Mouse (Mus musculus): ENCODE results near the gene Cfap58. TPM values are rescaled to one million over a fixed set of nuclear protein-coding genes. Genes with fewer than 3 reads are reported as not detected.

Cfap58 gene
- total RNA-seq, 2 experiments from 2014 or later = 0.08 to 0.14 TPM

DNA sequence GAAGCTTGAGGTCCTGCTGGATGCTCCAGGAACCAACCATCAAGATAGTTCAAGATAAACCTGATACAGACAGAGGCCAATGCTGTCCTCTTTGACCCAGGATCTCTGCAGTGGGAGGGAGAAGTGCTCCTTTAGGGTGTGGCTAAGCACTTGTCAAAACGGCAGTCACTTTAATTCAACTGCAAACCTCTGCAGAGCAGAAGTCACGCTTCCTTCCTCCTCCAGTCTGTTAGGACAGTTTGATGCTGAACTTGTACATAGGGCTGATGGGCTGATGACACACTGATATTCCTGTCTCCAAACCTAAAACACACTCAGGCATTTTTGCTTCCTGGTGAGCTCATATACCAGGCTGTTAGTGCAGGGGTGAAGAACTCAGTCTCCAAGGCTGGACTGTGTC lies 125.8 kb downstream of the Cfap58 start:
- DNase-seq (ENCODE audit: low spot score in 2 of 2) = no peak

DNA sequence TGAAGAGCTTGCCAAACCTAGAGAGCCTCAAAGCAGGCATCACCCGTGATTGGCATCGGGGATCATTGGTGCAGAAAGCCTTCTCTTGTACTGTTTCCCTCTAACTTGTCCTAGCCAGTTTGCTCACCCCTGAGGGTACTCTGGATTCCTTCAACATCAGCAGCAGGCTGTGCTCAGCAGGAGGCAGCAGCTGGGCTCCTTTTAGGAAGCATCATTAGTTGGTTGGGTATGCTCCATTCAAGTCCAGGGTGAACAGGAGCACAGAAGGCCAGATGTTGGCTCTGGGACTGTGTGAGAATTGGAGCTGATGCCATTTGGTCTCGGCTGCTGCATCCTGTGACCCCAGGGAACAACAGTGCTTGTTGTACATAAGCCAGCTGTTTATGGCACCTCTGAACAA lies 142.2 kb downstream of the Cfap58 start:
- no peak for DNase-seq (ENCODE audit: low spot score in 2 of 2)

DNA sequence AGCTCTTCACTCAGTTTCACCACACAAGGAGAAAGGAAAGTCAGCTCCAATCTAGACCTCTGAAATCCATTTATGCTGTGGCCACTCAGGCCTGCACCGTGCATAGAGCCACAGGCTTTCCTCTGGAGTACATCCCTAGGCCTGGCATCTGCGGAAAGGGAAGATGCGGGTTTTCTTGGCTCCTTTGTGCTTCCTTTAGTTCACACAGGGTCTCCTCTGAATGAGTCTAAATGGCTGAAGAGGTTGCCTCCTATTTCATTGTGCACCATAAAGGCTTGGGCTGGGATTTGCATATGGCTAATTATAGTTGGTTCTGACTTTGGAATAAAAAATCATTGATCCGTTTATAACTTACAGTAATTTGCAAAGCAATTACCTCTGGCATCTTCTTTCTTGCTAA lies 144.0 kb downstream of the Cfap58 start:
- DNase-seq (ENCODE audit: low spot score in 2 of 2) = no peak

Small RNA genes lying within 50 kb of the gene (microRNA-seq; reads per million reads assigned to microRNA genes)
- gene Gm22240 = not detected

Other genes with a start within 250 kb of the Cfap58 start
- under 1 TPM; 0.20 to 0.22 TPM for gene Col17a1, start 245.6 kb upstream of the Cfap58 start, total RNA-seq (2021)
- gene Sfr1, start 206.0 kb upstream of the Cfap58 start, total RNA-seq (2021) = 100 to 1,000 TPM; 102 to 112 TPM
- 100 to 1,000 TPM; 121 to 129 TPM for gene Gsto1, start 82.7 kb upstream of the Cfap58 start, total RNA-seq (2021)
- gene Gsto2, start 72.1 kb upstream of the Cfap58 start, total RNA-seq (2021) = 1 to 10 TPM; 1.0 to 2.5 TPM
- under 1 TPM; 0.22 to 0.31 TPM for gene Cfap43, start 18.4 kb upstream of the Cfap58 start, total RNA-seq (2021)
- 10 to 100 TPM; 19.2 to 20.4 TPM for gene Itprip, start 18.4 kb upstream of the Cfap58 start, total RNA-seq (2021)

Data from adrenal gland, postnatal 4 days (tissue).